Mouse (Mus musculus) hindbrain, embryonic 12.5 days (tissue): ENCODE measurements around the gene Gm20388. TPM values are rescaled to one million over a fixed set of nuclear protein-coding genes. Genes with fewer than 3 reads are reported as not detected.

Experiments used
- ATAC-seq: fragments of 200-750 bp; cut with Nextera tagmentation; 2 replicates; pipeline ENCODE4 v1.8.0; 2017; ENCODE audit warnings: moderate TSS enrichment; ENCODE audit not compliant: low FRiP score
- H3K27ac ChIP-seq: fragments of 300-500 bp; sonication (generic); 2 replicates; pipeline ENCODE4 v1.5.1; 2016; ENCODE audit warnings: mild to moderate bottlenecking
- H3K27me3 ChIP-seq: fragments of 300-500 bp; sonication (generic); 2 replicates; pipeline ENCODE4 v1.6.1; 2016; ENCODE audit warnings: mild to moderate bottlenecking
- H3K36me3 ChIP-seq: fragments of 300-500 bp; sonication (generic); 2 replicates; pipeline ENCODE4 v1.6.1; 2016; ENCODE audit warnings: mild to moderate bottlenecking
- H3K4me1 ChIP-seq: fragments of 300-500 bp; sonication (generic); 2 replicates; pipeline ENCODE4 v1.6.1; 2016
- H3K4me2 ChIP-seq: fragments of 300-500 bp; sonication (generic); replicated peaks from 2 replicates; pipeline ENCODE4 v1.6.1; 2016; ENCODE audit warnings: mild to moderate bottlenecking
- H3K4me3 ChIP-seq: fragments of 300-500 bp; sonication (generic); 2 replicates; pipeline ENCODE4 v1.5.1; 2016; ENCODE audit warnings: mild to moderate bottlenecking
- H3K9ac ChIP-seq: fragments of 300-500 bp; sonication (generic); 2 replicates; pipeline ENCODE4 v1.6.1; 2016; ENCODE audit warnings: mild to moderate bottlenecking, moderate library complexity
- H3K9me3 ChIP-seq: fragments of 300-500 bp; sonication (generic); replicated peaks from 2 replicates; pipeline ENCODE4 v1.6.1; 2016; ENCODE audit warnings: mild to moderate bottlenecking
- WGBS: fragments of 180-500 bp; shearing (Covaris S2); methylation state at CpG from one replicate; pipeline ENCODE4 v1.1.7; 2016; 5-methylcytosine and 5-hydroxymethylcytosine counted together
- polyA plus RNA-seq: library from polyadenylated mRNA; unstranded; fragments of >200 nt; fragmentation: Nextera tagmentation; extraction: Ambion mirVana; gene quantifications from 2 replicates; pipeline ENCODE4 v1.2.1, GENCODE M21; 2016

Gene Gm20388
- polyA plus RNA-seq, 1 experiment from 2014 or later = not detected

DNA sequence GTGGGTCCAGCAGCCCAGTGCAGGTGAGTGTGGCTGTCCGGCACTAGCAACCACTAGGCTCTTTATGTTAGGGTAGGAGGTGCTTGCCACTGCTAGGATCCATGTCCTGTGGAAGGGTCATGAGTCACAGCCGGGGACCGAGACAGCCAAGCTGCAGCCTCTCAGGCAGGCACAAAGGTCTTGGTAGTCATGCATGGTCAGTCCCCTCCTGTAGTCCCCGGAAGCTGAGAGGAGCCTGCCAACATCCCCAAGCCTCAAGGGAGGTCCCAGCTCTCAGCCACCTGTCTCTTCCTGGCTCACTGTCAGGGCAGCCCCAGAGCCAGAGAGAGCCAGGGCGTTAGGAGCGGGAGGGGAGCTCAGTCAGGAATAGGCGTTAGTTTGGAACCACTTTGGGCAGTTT, 836.6 kb downstream of the Gm20388 start:
- Histone ChIP-seq H3K9me3 (no peaks in the 10 kb centered on the region), H3K27me3 (no peaks in the 10 kb centered on the region; the same call in 1 of the 2 replicates), H3K36me3 (no peaks in the 10 kb centered on the region), H3K27ac (no peak overlapping the region), H3K4me3 (no peak overlapping the region), H3K4me2 (no peak overlapping the region), H3K9ac (no peak overlapping the region), H3K4me1 (peaks cover 5% of the 10 kb centered on the region)
- WGBS = 86% methylated on average over 7 of the region's 7 CpGs
- ATAC-seq = no peak

DNA sequence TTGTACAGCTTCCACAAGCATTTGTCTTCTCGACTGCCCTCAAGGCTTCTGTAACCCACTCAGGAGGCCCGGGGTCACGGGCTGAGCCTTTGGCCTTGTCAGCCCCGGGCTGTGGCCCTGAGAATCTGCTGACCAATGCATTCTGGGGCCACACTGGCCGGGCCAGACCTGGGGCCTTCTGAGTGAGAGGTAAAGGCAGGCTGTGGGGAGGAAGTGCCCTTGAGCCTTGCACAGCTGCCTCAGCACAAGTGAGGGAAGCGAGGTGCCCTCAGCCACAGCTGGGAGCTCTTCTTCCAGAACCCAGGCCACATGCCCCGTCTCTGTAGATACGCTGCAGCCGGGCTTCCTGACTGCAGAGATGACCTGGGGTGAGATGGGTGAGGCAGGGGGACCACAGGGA, 840.0 kb downstream of the Gm20388 start:
- no peak overlapping the region for H3K9ac ChIP-seq

DNA sequence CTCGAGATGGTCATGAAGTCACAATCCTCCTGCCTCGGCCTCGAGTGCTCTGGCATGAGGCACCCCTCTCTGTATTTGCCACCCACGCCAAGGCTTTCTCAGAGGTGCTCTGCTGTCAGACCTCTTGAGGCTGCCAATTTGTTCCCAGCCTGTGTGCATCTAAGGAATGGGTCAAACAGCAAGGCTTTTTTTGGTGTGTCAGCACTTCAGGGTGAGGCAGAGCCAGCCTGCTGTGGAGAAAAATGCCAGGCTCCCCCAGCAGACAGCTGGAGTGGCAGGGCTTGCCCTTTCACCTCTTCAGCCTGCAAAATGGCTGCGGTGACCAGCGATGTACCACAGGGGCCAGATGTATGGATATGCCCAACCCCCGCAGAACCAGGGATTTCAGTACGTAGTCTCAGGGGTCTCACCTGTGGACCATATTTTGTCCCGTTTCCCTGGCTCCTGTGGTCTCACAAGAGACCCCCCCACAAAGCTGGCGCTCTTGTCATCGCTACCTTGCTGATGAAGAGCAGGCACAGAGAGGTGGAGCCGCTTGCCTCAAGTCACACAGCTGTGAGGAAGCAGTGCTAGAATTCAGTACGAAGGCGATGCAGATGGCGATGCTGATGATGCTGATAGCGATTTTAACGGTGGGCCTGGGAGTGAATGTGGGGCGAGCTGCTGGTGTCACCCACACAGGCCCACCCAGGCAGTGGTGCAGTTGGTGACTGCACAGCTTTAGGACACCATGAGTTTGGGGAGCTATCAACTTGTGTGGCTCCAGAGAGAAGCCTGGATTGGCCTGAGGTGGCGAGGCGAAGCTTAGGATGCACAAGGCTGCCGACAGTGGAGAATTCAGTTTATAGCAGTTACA, 840.8 kb downstream of the Gm20388 start:
- 0 out of 2 replicates have a peak, but pooled peaks cover 4% of the 10 kb centered on the region for H3K27me3 ChIP-seq
- WGBS = 69% methylated on average over 21 of the region's 21 CpGs
- H3K9ac ChIP-seq = no peak overlapping the region
- no peaks in the 10 kb centered on the region for H3K36me3 ChIP-seq
- H3K27ac ChIP-seq = no peak overlapping the region
- peaks cover 12% of the 10 kb centered on the region for H3K4me1 ChIP-seq
- H3K9me3 ChIP-seq = no peaks in the 10 kb centered on the region
- H3K4me2 ChIP-seq = no peak overlapping the region
- no peak overlapping the region for H3K4me3 ChIP-seq
- ATAC-seq = no peak

More for the DNA sequence above, 840.0 kb downstream of the Gm20388 start:
- peaks cover 6% of the 10 kb centered on the region for H3K4me1 ChIP-seq
- H3K27me3 ChIP-seq = 0 out of 2 replicates have a peak, but pooled peaks cover 4% of the 10 kb centered on the region
- no peak overlapping the region for H3K4me2 ChIP-seq
- no peak overlapping the region for H3K4me3 ChIP-seq
- 78% methylated on average over 9 of the region's 9 CpGs for WGBS
- H3K9me3 ChIP-seq = no peaks in the 10 kb centered on the region
- no peaks in the 10 kb centered on the region for H3K36me3 ChIP-seq
- ATAC-seq = no peak
- no peak overlapping the region for H3K27ac ChIP-seq

DNA sequence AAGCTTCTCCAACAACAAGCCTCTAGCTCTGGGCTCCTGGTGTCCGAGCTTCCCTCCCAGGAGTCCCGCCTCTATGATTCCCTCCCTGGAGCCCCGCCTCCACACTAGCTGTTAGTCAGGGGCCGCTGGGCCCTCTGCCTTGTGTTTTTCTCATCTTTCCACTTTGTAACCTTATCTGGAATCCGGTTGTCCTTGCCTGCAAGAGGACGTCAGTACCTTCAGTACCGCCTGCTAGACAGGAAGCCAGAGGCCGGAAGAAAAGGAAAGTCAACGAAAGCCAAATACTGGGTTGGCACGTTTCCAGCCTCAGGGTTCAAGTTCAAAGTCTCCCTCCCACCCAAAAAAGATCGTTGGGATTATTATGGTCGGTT, 841.4 kb downstream of the Gm20388 start:
- Histone ChIP-seq H3K36me3 (no peaks in the 10 kb centered on the region), H3K4me3 (no peak overlapping the region), H3K9ac (no peak overlapping the region), H3K4me1 (peaks cover 12% of the 10 kb centered on the region), H3K27ac (no peak overlapping the region), H3K9me3 (no peaks in the 10 kb centered on the region), H3K4me2 (no peak overlapping the region), H3K27me3 (0 out of 2 replicates have a peak, but pooled peaks cover 4% of the 10 kb centered on the region)
- ATAC-seq = no peak
- 24% methylated on average over 12 of the region's 12 CpGs for WGBS

DNA sequence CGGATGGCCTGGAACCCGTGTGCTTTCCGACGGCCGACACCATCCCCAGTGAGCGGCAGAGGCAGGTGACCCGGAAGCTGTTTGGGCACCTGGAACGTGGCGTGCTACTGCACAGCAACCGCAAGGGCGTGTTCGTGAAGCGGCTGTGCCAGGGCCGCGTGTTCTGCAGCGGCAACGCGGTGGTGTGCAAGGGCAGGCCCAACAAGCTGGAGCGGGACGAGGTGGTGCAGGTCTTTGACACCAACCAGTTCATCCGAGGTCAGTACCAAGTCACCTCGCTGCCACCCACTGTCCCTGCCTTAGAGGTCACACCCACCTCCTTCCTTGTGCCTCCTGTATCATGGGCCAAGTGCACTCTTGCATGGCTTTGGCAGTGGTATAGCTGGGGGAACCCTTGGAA, 842.8 kb downstream of the Gm20388 start:
- 91% methylated on average over 22 of the region's 22 CpGs for WGBS
- peaks cover 16% of the 10 kb centered on the region for H3K4me1 ChIP-seq
- ATAC-seq = no peak
- H3K4me3 ChIP-seq = no peak overlapping the region
- no peak overlapping the region for H3K9ac ChIP-seq
- H3K27ac ChIP-seq = no peak overlapping the region
- no peaks in the 10 kb centered on the region for H3K36me3 ChIP-seq
- H3K9me3 ChIP-seq = no peaks in the 10 kb centered on the region
- H3K4me2 ChIP-seq = no peak overlapping the region
- H3K27me3 ChIP-seq = 0 out of 2 replicates have a peak, but pooled peaks cover 4% of the 10 kb centered on the region

DNA sequence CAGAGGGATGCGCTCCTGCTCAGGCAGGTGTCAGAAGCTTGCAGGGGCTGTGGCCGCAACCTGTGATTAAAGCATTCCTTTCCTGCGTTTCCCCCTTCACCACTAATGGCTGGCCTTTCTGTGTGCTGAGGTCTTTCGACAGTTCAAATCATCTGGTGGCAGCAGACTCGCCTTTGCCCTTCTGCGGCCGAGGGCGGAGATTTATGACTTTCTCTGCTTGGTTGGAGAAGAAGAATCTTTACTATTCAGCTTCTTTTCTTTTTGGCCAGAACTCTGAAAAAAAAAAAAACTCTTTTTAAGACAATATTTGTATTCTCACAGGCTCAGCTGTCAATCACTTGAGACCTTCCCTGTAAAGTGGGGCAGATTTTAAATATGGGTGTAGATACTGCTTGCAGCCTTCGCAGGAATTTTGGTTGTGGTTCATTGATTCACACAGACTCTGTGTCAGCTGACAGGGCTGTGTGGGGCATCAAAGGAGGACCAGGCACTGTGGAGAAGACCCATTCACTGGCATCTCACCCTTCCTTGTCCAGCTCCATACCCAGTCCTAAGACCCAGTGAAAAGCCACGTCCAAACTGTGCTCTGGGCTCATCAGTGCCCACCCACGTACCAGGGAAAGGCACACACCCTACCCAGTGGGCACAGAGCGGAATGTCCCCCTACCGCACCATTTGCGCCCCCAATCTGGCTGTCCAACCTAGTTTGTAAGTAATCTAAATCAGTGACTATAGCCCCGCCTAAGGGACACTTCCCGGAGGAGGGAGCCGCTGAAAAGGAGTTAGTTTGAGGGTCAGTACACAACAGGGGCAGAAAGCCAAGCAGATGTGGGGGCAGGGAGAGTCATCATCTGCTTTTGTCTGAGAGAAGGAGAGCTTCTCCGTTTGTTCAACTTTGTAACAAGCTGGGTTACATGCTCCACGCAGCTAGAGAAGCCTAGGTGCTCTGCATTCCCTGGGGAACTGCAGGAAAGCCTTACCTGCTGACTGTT, 845.0 kb downstream of the Gm20388 start:
- 35% methylated on average over 19 of the region's 19 CpGs for WGBS
- no peak for ATAC-seq
- Histone ChIP-seq H3K27ac (no peak overlapping the region), H3K9me3 (no peaks in the 10 kb centered on the region), H3K4me2 (no peak overlapping the region), H3K27me3 (0 out of 2 replicates have a peak, but pooled peaks cover 4% of the 10 kb centered on the region), H3K4me1 (peaks cover 16% of the 10 kb centered on the region), H3K36me3 (no peaks in the 10 kb centered on the region), H3K4me3 (no peak overlapping the region), H3K9ac (no peak overlapping the region)

DNA sequence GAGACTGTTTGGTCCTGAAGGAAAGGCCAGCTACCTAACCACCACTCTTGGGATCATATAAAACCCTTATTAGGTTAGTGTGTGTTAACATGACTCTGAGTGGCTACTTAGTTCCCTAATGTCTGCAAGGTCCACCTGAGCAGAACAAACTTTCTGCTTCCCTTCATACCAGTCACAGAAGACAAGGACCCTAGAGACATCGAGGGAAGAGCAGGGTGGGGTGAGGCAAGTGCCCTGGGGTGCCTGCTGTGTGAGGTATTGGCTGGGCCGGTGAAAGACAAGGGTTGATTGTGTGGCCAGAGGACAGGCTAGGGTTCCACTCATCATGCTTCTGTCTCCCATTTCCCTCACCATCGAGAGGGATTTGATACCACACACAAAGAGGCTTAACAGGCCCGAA, 847.4 kb downstream of the Gm20388 start:
- 0 out of 2 replicates have a peak, but pooled peaks cover 4% of the 10 kb centered on the region for H3K27me3 ChIP-seq
- no peaks in the 10 kb centered on the region for H3K36me3 ChIP-seq
- 57% methylated on average over 4 of the region's 4 CpGs for WGBS
- H3K27ac ChIP-seq = no peak overlapping the region
- ATAC-seq = no peak
- H3K4me2 ChIP-seq = no peak overlapping the region
- H3K4me3 ChIP-seq = no peak overlapping the region
- H3K9me3 ChIP-seq = no peaks in the 10 kb centered on the region
- no peak overlapping the region for H3K9ac ChIP-seq
- peaks cover 11% of the 10 kb centered on the region for H3K4me1 ChIP-seq

DNA sequence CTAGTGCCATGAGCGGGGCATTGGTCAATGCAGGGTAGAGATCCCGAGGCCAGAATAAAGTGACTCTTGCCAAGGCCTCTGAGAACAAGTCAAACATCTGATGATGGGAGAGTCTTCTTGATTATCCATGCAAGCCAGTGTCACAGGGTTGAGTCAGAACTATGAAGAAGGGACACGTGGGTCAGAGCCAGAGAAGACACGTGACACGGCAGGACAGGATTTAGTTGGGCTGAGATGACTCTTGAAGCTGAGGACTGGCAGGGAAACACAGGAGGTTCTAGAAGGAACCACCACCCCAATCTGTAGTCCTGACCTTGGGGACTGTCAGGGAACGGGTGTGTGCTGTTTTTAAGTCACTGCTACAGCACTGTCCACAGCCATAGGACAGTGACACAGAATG, 849.2 kb downstream of the Gm20388 start:
- no peak overlapping the region for H3K4me2 ChIP-seq

DNA sequence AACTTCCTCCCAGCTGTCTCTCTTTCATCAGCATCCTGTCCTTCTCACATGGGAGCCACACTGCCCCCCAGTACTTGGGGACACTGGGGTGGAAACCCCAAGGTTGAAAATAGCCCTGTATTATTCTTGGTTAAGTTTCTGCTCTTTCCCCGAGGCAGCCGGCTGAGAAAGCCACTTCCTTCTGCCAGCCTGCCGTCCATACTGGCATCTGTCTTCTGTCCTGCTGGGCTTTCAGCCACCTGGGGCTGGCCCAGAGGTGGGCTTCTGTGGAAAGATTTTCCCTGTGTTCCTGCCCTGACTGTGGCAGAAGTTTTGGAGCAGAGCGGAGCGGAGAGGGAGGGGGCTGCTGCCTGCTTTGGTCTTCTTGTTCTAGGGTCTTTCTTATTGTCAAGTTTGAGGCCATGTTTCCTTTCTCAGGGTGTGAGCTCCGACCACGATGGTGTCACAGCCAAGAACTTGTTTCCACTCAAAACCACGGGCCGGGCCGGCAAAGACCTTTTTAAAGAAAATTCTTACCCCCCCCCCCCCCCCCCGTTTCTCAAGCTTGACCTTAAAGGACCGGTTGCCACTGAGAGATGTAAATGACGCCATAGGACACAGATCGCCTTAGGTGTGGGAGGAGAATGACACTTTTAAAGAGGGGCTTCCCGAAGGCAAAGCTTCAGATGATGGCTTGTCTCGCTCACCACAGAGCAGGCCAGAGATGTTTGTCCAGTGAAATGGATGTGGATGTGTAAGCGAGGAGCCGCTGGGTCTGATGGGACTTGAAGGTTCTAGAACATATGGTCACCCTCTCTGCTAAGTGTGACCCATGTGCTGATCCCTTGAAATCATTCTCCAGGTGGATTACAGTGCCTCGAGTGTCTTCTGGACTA, 849.9 kb downstream of the Gm20388 start:
- no peaks in the 10 kb centered on the region for H3K36me3 ChIP-seq

More for the DNA sequence above, 849.2 kb downstream of the Gm20388 start:
- 86% methylated on average over 6 of the region's 6 CpGs for WGBS
- no peak for ATAC-seq
- H3K27ac ChIP-seq = no peak overlapping the region
- no peak overlapping the region for H3K4me3 ChIP-seq
- H3K9me3 ChIP-seq = no peaks in the 10 kb centered on the region
- H3K4me1 ChIP-seq = peaks cover 11% of the 10 kb centered on the region
- no peak overlapping the region for H3K9ac ChIP-seq
- no peaks in the 10 kb centered on the region for H3K36me3 ChIP-seq
- no peaks in the 10 kb centered on the region for H3K27me3 ChIP-seq

DNA sequence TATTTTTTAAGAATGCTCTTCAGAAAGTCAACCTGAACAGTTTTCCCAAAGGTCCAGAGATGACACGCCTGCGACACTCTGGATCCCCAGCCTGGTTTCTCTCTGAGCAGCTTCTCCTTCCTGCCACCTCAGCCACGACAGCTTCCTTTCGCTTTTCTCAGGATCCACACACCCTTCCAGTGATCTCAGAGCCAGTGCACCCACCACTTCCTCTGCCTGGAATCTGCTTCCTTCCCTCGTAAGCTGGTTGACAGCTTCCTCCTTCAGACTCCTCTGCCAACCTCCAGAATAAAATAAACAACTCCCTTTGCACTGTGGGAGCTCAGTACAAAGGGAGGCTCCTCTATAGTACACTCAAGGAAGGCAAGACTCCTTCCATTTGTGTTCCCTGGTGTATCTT, 852.6 kb downstream of the Gm20388 start:
- 72% methylated on average over 5 of the region's 5 CpGs for WGBS
- no peak overlapping the region for H3K27ac ChIP-seq

More for the DNA sequence above, 849.9 kb downstream of the Gm20388 start:
- no peaks in the 10 kb centered on the region for H3K27me3 ChIP-seq
- H3K4me2 ChIP-seq = no peak overlapping the region
- no peak overlapping the region for H3K9ac ChIP-seq
- H3K4me1 ChIP-seq = peaks cover 10% of the 10 kb centered on the region
- no peak for ATAC-seq
- H3K27ac ChIP-seq = no peak overlapping the region
- H3K4me3 ChIP-seq = no peak overlapping the region
- no peaks in the 10 kb centered on the region for H3K9me3 ChIP-seq
- 83% methylated on average over 19 of the region's 19 CpGs for WGBS

DNA sequence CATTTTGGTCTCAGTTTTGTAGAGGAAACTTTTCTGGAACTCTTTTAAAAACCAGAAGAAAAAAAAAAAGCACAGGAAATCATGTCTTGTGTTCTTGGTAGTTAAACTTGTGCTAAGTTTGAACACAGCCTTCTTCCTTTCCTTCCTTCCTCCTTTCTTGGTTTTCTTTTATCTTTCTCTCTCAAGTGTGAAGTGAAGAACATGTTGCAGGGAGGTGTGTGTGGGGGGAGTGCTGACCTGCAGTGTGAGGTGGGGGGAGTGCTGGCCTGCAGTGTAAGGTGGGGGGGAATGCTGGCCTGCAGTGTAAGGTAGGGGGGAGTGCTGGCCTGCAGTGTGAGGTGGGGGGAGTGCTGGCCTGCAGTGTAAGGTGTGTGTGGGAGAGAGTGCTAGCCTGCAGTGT, 854.0 kb downstream of the Gm20388 start:
- no peaks in the 10 kb centered on the region for H3K9me3 ChIP-seq
- no peaks in the 10 kb centered on the region for H3K4me1 ChIP-seq
- ATAC-seq = no peak
- H3K4me3 ChIP-seq = no peak overlapping the region
- H3K36me3 ChIP-seq = no peaks in the 10 kb centered on the region
- no peak overlapping the region for H3K4me2 ChIP-seq
- H3K27me3 ChIP-seq = peaks cover 5% of the 10 kb centered on the region; the same call in 1 of the 2 replicates
- no peak overlapping the region for H3K27ac ChIP-seq
- H3K9ac ChIP-seq = no peak overlapping the region

More for the DNA sequence above, 852.6 kb downstream of the Gm20388 start:
- ATAC-seq = no peak
- Histone ChIP-seq H3K27me3 (peaks cover 5% of the 10 kb centered on the region; the same call in 1 of the 2 replicates), H3K4me1 (no peaks in the 10 kb centered on the region), H3K4me2 (no peak overlapping the region), H3K36me3 (no peaks in the 10 kb centered on the region), H3K4me3 (no peak overlapping the region), H3K9me3 (no peaks in the 10 kb centered on the region), H3K9ac (no peak overlapping the region)
